Mouse (Mus musculus) cerebellum, adult 9-10 months (tissue): ENCODE measurements at regions not wholly inside any gene's neighbourhood (a gene's known extent, or its start where the extent isn't known, plus 50 kb on each side); places are given as distances from the start of the nearest gene placed in this dataset.
A peak's percentile ranks its signal among the peaks of the same experiment; 100 is the strongest.

Source experiments
- DNase-seq: peaks from one replicate; pipeline ENCODE4 v3.0.0; 2022

GRCm38 (mm10) chr3:139135371-139135770 lies 60.4 kb upstream of the Rap1gds1 start:
- no peak for DNase-seq

GRCm38 (mm10) chr3:139136044-139136443 lies 61.0 kb upstream of the Rap1gds1 start:
- no peak for DNase-seq

GRCm38 (mm10) chr3:139152654-139153053 lies 52.8 kb upstream of the Stpg2 start:
- DNase-seq = peak; percentile 5

GRCm38 (mm10) chr3:139154294-139154693 lies 51.2 kb upstream of the Stpg2 start:
- DNase-seq = no peak
